Mouse (Mus musculus) lung, postnatal 4 days (tissue): ENCODE measurements around the gene Rnf103.
"Not testable (repeated sequence)": the region's sequence is repeated elsewhere in the genome, so short reads cannot be mapped to it uniquely, and the experiment has no call there.

Experiments
- DNase-seq, 2 experiments: peaks; one replicate each; pipeline ENCODE4 v3.0.0; 2021

Gene Rnf103

GRCm38 (mm10) chr6:71493675-71494340, at the start of gene Rnf103:
TSS of gene Rnf103 (plus strand) at chr6:71493894.
- DNase-seq = peak; percentile 95 to 96

GRCm38 (mm10) chr6:71444756-71445155, 48.9 kb upstream of the Rnf103 start:
- DNase-seq = no peak

- DNase-seq = no peak
These were observed 48.1 kb upstream of the Rnf103 start for GRCm38 (mm10) chr6:71445560-71445959.

- no peak for DNase-seq
These were observed 40.9 kb upstream of the Rnf103 start for GRCm38 (mm10) chr6:71452792-71453191.

GRCm38 (mm10) chr6:71453983-71454739, 39.5 kb upstream of the Rnf103 start:
- not testable (repeated sequence) for DNase-seq

- DNase-seq = no peak
These were observed 35.6 kb upstream of the Rnf103 start for GRCm38 (mm10) chr6:71457956-71458608.

GRCm38 (mm10) chr6:71465146-71465545, 28.5 kb upstream of the Rnf103 start:
- no peak for DNase-seq

GRCm38 (mm10) chr6:71467766-71468165, 25.9 kb upstream of the Rnf103 start:
- no peak for DNase-seq

- DNase-seq = no peak
These were observed 24.4 kb upstream of the Rnf103 start for GRCm38 (mm10) chr6:71469291-71469690.

GRCm38 (mm10) chr6:71471830-71472520, 21.7 kb upstream of the Rnf103 start:
- DNase-seq = no peak

- no peak for DNase-seq
These were observed 20.9 kb upstream of the Rnf103 start for GRCm38 (mm10) chr6:71472786-71473185.

- no peak for DNase-seq
These were observed 18.1 kb upstream of the Rnf103 start for GRCm38 (mm10) chr6:71475604-71476003.

GRCm38 (mm10) chr6:71476783-71477182, 16.9 kb upstream of the Rnf103 start:
- no peak for DNase-seq

GRCm38 (mm10) chr6:71478816-71479568, 14.7 kb upstream of the Rnf103 start:
- not testable (repeated sequence) for DNase-seq

- not testable (repeated sequence) for DNase-seq
These were observed 14.1 kb upstream of the Rnf103 start for GRCm38 (mm10) chr6:71479588-71479987.

GRCm38 (mm10) chr6:71480136-71480535, 13.6 kb upstream of the Rnf103 start:
- DNase-seq = no peak

GRCm38 (mm10) chr6:71481136-71481535, 12.6 kb upstream of the Rnf103 start:
- DNase-seq = no peak

- DNase-seq = no peak
These were observed 8.4 kb upstream of the Rnf103 start for GRCm38 (mm10) chr6:71485246-71485645.

GRCm38 (mm10) chr6:71486226-71486625, 7.5 kb upstream of the Rnf103 start:
- no peak for DNase-seq

GRCm38 (mm10) chr6:71486867-71487266, 6.8 kb upstream of the Rnf103 start:
- no peak for DNase-seq

- no peak for DNase-seq
These were observed 5.7 kb upstream of the Rnf103 start for GRCm38 (mm10) chr6:71487966-71488365.

- no peak for DNase-seq
These were observed 1.6 kb upstream of the Rnf103 start for GRCm38 (mm10) chr6:71492136-71492535.
